Mouse (Mus musculus): ENCODE measurements around the gene Qsox1. TPM values are rescaled to one million over a fixed set of nuclear protein-coding genes. Genes with fewer than 3 reads are reported as not detected.
A peak's percentile ranks its signal among the peaks of the same experiment; 100 is the strongest.

Qsox1 gene
- polyA plus RNA-seq, 1 experiment from 2014 or later: 13.1 TPM

- Histone ChIP-seq H3K4me3 (ENCODE audit: low read depth, low read length) (no peak overlapping the region), H3K36me3 (ENCODE audit: control insufficient read depth, insufficient read depth, low read length) (no peaks in the 10 kb centered on the region), H3K9ac (ENCODE audit: low read depth, low read length) (no peak overlapping the region), H3K27ac (replicated peaks; ENCODE audit: low read depth, low read length) (no peak overlapping the region), H3K27me3 (replicated peaks; ENCODE audit: control insufficient read depth, insufficient read depth, low read length) (no peaks in the 10 kb centered on the region), H3K4me2 (ENCODE audit: low read depth, low read length) (0 out of 2 replicates have a peak overlapping the region, but pooled peaks have one; percentile 15), H3K4me1 (ENCODE audit: control insufficient read depth, insufficient read depth, low read length) (peaks cover 27% of the 10 kb centered on the region), H3K9me3 (ENCODE audit: control insufficient read depth, low read length) (no peaks in the 10 kb centered on the region)
- DNase-seq (ENCODE audit: low spot score): peak; percentile 60
- ATAC-seq (ENCODE audit: low read depth): peak; percentile 35; the same call in 1 of the 2 replicates
- WGBS: 64% methylated on average over 10 of the region's 10 CpGs
These were observed 2.8 kb downstream of the Qsox1 start for GRCm38 (mm10) chr1:155809706-155810442.

GRCm38 (mm10) chr1:155808261-155808660 is 4.4 kb downstream of the Qsox1 start:
- H3K27ac ChIP-seq (replicated peaks; ENCODE audit: low read depth, low read length): no peak overlapping the region
- WGBS: 91% methylated on average over 4 of the region's 4 CpGs
- no peaks in the 10 kb centered on the region for H3K9me3 ChIP-seq (ENCODE audit: control insufficient read depth, low read length)
- H3K27me3 ChIP-seq (replicated peaks; ENCODE audit: control insufficient read depth, insufficient read depth, low read length): no peaks in the 10 kb centered on the region
- H3K4me3 ChIP-seq (ENCODE audit: low read depth, low read length): no peak overlapping the region
- ATAC-seq (ENCODE audit: low read depth) (no peak), DNase-seq (ENCODE audit: low spot score) (no peak)
- H3K36me3 ChIP-seq (ENCODE audit: control insufficient read depth, insufficient read depth, low read length): peaks cover 4% of the 10 kb centered on the region; the same call in 1 of the 2 replicates
- peaks cover 24% of the 10 kb centered on the region for H3K4me1 ChIP-seq (ENCODE audit: control insufficient read depth, insufficient read depth, low read length)
- no peak overlapping the region for H3K9ac ChIP-seq (ENCODE audit: low read depth, low read length)
- H3K4me2 ChIP-seq (ENCODE audit: low read depth, low read length): no peak overlapping the region

GRCm38 (mm10) chr1:155805607-155806006 is 7.1 kb downstream of the Qsox1 start:
- DNase-seq (ENCODE audit: low spot score) (no peak), ATAC-seq (ENCODE audit: low read depth) (no peak)
- H3K27me3 ChIP-seq (replicated peaks; ENCODE audit: control insufficient read depth, insufficient read depth, low read length): no peaks in the 10 kb centered on the region
- H3K4me1 ChIP-seq (ENCODE audit: control insufficient read depth, insufficient read depth, low read length): peaks cover 8% of the 10 kb centered on the region; the same call in 1 of the 2 replicates
- no peak overlapping the region for H3K9ac ChIP-seq (ENCODE audit: low read depth, low read length)
- H3K4me3 ChIP-seq (ENCODE audit: low read depth, low read length): no peak overlapping the region
- H3K27ac ChIP-seq (replicated peaks; ENCODE audit: low read depth, low read length): no peak overlapping the region
- WGBS: 89% methylated on average over 9 of the region's 9 CpGs
- H3K36me3 ChIP-seq (ENCODE audit: control insufficient read depth, insufficient read depth, low read length): peaks cover 15% of the 10 kb centered on the region; the same call in 1 of the 2 replicates
- no peak overlapping the region for H3K4me2 ChIP-seq (ENCODE audit: low read depth, low read length)
- no peaks in the 10 kb centered on the region for H3K9me3 ChIP-seq (ENCODE audit: control insufficient read depth, low read length)

- H3K27me3 ChIP-seq (replicated peaks; ENCODE audit: control insufficient read depth, insufficient read depth, low read length): no peaks in the 10 kb centered on the region
- no peak overlapping the region for H3K27ac ChIP-seq (replicated peaks; ENCODE audit: low read depth, low read length)
- no peak overlapping the region for H3K4me2 ChIP-seq (ENCODE audit: low read depth, low read length)
- H3K9me3 ChIP-seq (ENCODE audit: control insufficient read depth, low read length): no peaks in the 10 kb centered on the region
- DNase-seq (ENCODE audit: low spot score): no peak
- H3K4me1 ChIP-seq (ENCODE audit: control insufficient read depth, insufficient read depth, low read length): no peaks in the 10 kb centered on the region
- peaks cover 17% of the 10 kb centered on the region; the same call in 1 of the 2 replicates for H3K36me3 ChIP-seq (ENCODE audit: control insufficient read depth, insufficient read depth, low read length)
- 90% methylated on average over 11 of the region's 11 CpGs for WGBS
- no peak for ATAC-seq (ENCODE audit: low read depth)
- H3K9ac ChIP-seq (ENCODE audit: low read depth, low read length): no peak overlapping the region
- H3K4me3 ChIP-seq (ENCODE audit: low read depth, low read length): no peak overlapping the region
These were observed 11.4 kb downstream of the Qsox1 start for GRCm38 (mm10) chr1:155801014-155801991.

GRCm38 (mm10) chr1:155798000-155798399 is 14.7 kb downstream of the Qsox1 start:
- no peaks in the 10 kb centered on the region for H3K9me3 ChIP-seq (ENCODE audit: control insufficient read depth, low read length)
- H3K9ac ChIP-seq (ENCODE audit: low read depth, low read length): no peak overlapping the region
- H3K27me3 ChIP-seq (replicated peaks; ENCODE audit: control insufficient read depth, insufficient read depth, low read length): no peaks in the 10 kb centered on the region
- peaks cover 14% of the 10 kb centered on the region for H3K36me3 ChIP-seq (ENCODE audit: control insufficient read depth, insufficient read depth, low read length)
- H3K4me1 ChIP-seq (ENCODE audit: control insufficient read depth, insufficient read depth, low read length): no peaks in the 10 kb centered on the region
- no peak for DNase-seq (ENCODE audit: low spot score)
- H3K4me2 ChIP-seq (ENCODE audit: low read depth, low read length): no peak overlapping the region
- no peak for ATAC-seq (ENCODE audit: low read depth)
- WGBS: 90% methylated on average over 4 of the region's 4 CpGs
- no peak overlapping the region for H3K27ac ChIP-seq (replicated peaks; ENCODE audit: low read depth, low read length)
- H3K4me3 ChIP-seq (ENCODE audit: low read depth, low read length): no peak overlapping the region

GRCm38 (mm10) chr1:155797425-155797824 is 15.3 kb downstream of the Qsox1 start:
- H3K27me3 ChIP-seq (replicated peaks; ENCODE audit: control insufficient read depth, insufficient read depth, low read length): no peaks in the 10 kb centered on the region
- no peak for DNase-seq (ENCODE audit: low spot score)
- no peaks in the 10 kb centered on the region for H3K4me1 ChIP-seq (ENCODE audit: control insufficient read depth, insufficient read depth, low read length)
- H3K36me3 ChIP-seq (ENCODE audit: control insufficient read depth, insufficient read depth, low read length): peaks cover 13% of the 10 kb centered on the region
- no peaks in the 10 kb centered on the region for H3K9me3 ChIP-seq (ENCODE audit: control insufficient read depth, low read length)
- no peak for ATAC-seq (ENCODE audit: low read depth)
- H3K27ac ChIP-seq (replicated peaks; ENCODE audit: low read depth, low read length): no peak overlapping the region
- no peak overlapping the region for H3K4me3 ChIP-seq (ENCODE audit: low read depth, low read length)
- H3K4me2 ChIP-seq (ENCODE audit: low read depth, low read length): no peak overlapping the region
- no peak overlapping the region for H3K9ac ChIP-seq (ENCODE audit: low read depth, low read length)
- 82% methylated on average over 4 of the region's 4 CpGs for WGBS

GRCm38 (mm10) chr1:155796757-155797405 is 15.8 kb downstream of the Qsox1 start:
- DNase-seq (ENCODE audit: low spot score) (no peak), ATAC-seq (ENCODE audit: low read depth) (no peak)
- WGBS: 76% methylated on average over 11 of the region's 11 CpGs
- no peaks in the 10 kb centered on the region for H3K9me3 ChIP-seq (ENCODE audit: control insufficient read depth, low read length)
- H3K4me1 ChIP-seq (ENCODE audit: control insufficient read depth, insufficient read depth, low read length): no peaks in the 10 kb centered on the region
- H3K4me3 ChIP-seq (ENCODE audit: low read depth, low read length): no peak overlapping the region
- no peak overlapping the region for H3K9ac ChIP-seq (ENCODE audit: low read depth, low read length)
- H3K36me3 ChIP-seq (ENCODE audit: control insufficient read depth, insufficient read depth, low read length): peaks cover 13% of the 10 kb centered on the region
- H3K4me2 ChIP-seq (ENCODE audit: low read depth, low read length): no peak overlapping the region
- no peaks in the 10 kb centered on the region for H3K27me3 ChIP-seq (replicated peaks; ENCODE audit: control insufficient read depth, insufficient read depth, low read length)
- H3K27ac ChIP-seq (replicated peaks; ENCODE audit: low read depth, low read length): no peak overlapping the region

- Histone ChIP-seq H3K4me3 (ENCODE audit: low read depth, low read length) (no peak overlapping the region), H3K9ac (ENCODE audit: low read depth, low read length) (no peak overlapping the region), H3K27ac (replicated peaks; ENCODE audit: low read depth, low read length) (no peak overlapping the region), H3K4me2 (ENCODE audit: low read depth, low read length) (no peak overlapping the region), H3K9me3 (ENCODE audit: control insufficient read depth, low read length) (no peaks in the 10 kb centered on the region), H3K4me1 (ENCODE audit: control insufficient read depth, insufficient read depth, low read length) (no peaks in the 10 kb centered on the region), H3K36me3 (ENCODE audit: control insufficient read depth, insufficient read depth, low read length) (peaks cover 8% of the 10 kb centered on the region), H3K27me3 (replicated peaks; ENCODE audit: control insufficient read depth, insufficient read depth, low read length) (no peaks in the 10 kb centered on the region)
- WGBS: 96% methylated on average over 5 of the region's 5 CpGs
- ATAC-seq (ENCODE audit: low read depth) (no peak), DNase-seq (ENCODE audit: low spot score) (no peak)
These were observed 16.9 kb downstream of the Qsox1 start for GRCm38 (mm10) chr1:155795791-155796233.
